Mouse (Mus musculus): ENCODE measurements at regions not wholly inside any gene's neighbourhood (a gene's known extent, or its start where the extent isn't known, plus 50 kb on each side); places are given as distances from the start of the nearest gene placed in this dataset.

- no peak overlapping the region for H3K4me2 ChIP-seq (ENCODE audit: low read depth)
- H3K9ac ChIP-seq: no peak overlapping the region
- ATAC-seq: no peak
- no peak for DNase-seq
- H3K4me1 ChIP-seq (ENCODE audit: insufficient read depth): 0 out of 2 replicates have a peak, but pooled peaks cover 4% of the 10 kb centered on the region
- H3K27ac ChIP-seq (ENCODE audit: low read depth, low read length): no peak overlapping the region
- H3K9me3 ChIP-seq (ENCODE audit: low read length): no peaks in the 10 kb centered on the region
- no peak overlapping the region for H3K4me3 ChIP-seq (ENCODE audit: low read depth, low read length)
- TF ChIP-seq CTCF (IDR thresholded peaks at IDR 0.05; ENCODE audit: low read depth): no peak
- WGBS: 92% methylated on average over 7 of the region's 7 CpGs
- no peaks in the 10 kb centered on the region for H3K27me3 ChIP-seq (ENCODE audit: insufficient read depth, low read length)
- no peaks in the 10 kb centered on the region for H3K36me3 ChIP-seq (ENCODE audit: insufficient read depth)
These were observed 222.5 kb downstream of the Zfp36l1 start for GRCm38 (mm10) chr12:79890291-79890690.

GRCm38 (mm10) chr12:79888812-79889211, 224.0 kb downstream of the Zfp36l1 start:
- no peaks in the 10 kb centered on the region for H3K4me1 ChIP-seq (ENCODE audit: insufficient read depth)
- H3K27me3 ChIP-seq (ENCODE audit: insufficient read depth, low read length): no peaks in the 10 kb centered on the region
- no peak overlapping the region for H3K4me2 ChIP-seq (ENCODE audit: low read depth)
- no peak for TF ChIP-seq CTCF (IDR thresholded peaks at IDR 0.05; ENCODE audit: low read depth)
- H3K27ac ChIP-seq (ENCODE audit: low read depth, low read length): no peak overlapping the region
- no peak overlapping the region for H3K4me3 ChIP-seq (ENCODE audit: low read depth, low read length)
- H3K36me3 ChIP-seq (ENCODE audit: insufficient read depth): no peaks in the 10 kb centered on the region
- ATAC-seq (no peak), DNase-seq (no peak)
- WGBS: 90% methylated on average over 4 of the region's 4 CpGs
- H3K9me3 ChIP-seq (ENCODE audit: low read length): no peaks in the 10 kb centered on the region
- no peak overlapping the region for H3K9ac ChIP-seq

GRCm38 (mm10) chr12:79888086-79888485, 224.7 kb downstream of the Zfp36l1 start:
- Histone ChIP-seq H3K4me2 (ENCODE audit: low read depth) (no peak overlapping the region), H3K4me1 (ENCODE audit: insufficient read depth) (no peaks in the 10 kb centered on the region), H3K27ac (ENCODE audit: low read depth, low read length) (no peak overlapping the region), H3K4me3 (ENCODE audit: low read depth, low read length) (no peak overlapping the region), H3K9ac (no peak overlapping the region), H3K36me3 (ENCODE audit: insufficient read depth) (no peaks in the 10 kb centered on the region), H3K27me3 (ENCODE audit: insufficient read depth, low read length) (no peaks in the 10 kb centered on the region), H3K9me3 (ENCODE audit: low read length) (no peaks in the 10 kb centered on the region)
- TF ChIP-seq CTCF (IDR thresholded peaks at IDR 0.05; ENCODE audit: low read depth): no peak
- ATAC-seq: no peak
- DNase-seq: no peak
- 63% methylated on average over 4 of the region's 4 CpGs for WGBS

GRCm38 (mm10) chr12:79887225-79887886, 225.5 kb downstream of the Zfp36l1 start:
- peak; percentile 64 for DNase-seq
- no peak overlapping the region for H3K4me3 ChIP-seq (ENCODE audit: low read depth, low read length)
- H3K9ac ChIP-seq: no peak overlapping the region
- H3K27me3 ChIP-seq (ENCODE audit: insufficient read depth, low read length): no peaks in the 10 kb centered on the region
- H3K27ac ChIP-seq (ENCODE audit: low read depth, low read length): no peak overlapping the region
- peak; percentile 66 for ATAC-seq
- no peaks in the 10 kb centered on the region for H3K4me1 ChIP-seq (ENCODE audit: insufficient read depth)
- 37% methylated on average over 12 of the region's 12 CpGs for WGBS
- no peaks in the 10 kb centered on the region for H3K36me3 ChIP-seq (ENCODE audit: insufficient read depth)
- H3K9me3 ChIP-seq (ENCODE audit: low read length): no peaks in the 10 kb centered on the region
- TF ChIP-seq CTCF (IDR thresholded peaks at IDR 0.05; ENCODE audit: low read depth): no peak
- no peak overlapping the region for H3K4me2 ChIP-seq (ENCODE audit: low read depth)

- H3K4me2 ChIP-seq (ENCODE audit: low read depth): no peak overlapping the region
- no peak overlapping the region for H3K4me3 ChIP-seq (ENCODE audit: low read depth, low read length)
- no peak for ATAC-seq
- no peaks in the 10 kb centered on the region for H3K36me3 ChIP-seq (ENCODE audit: insufficient read depth)
- H3K9me3 ChIP-seq (ENCODE audit: low read length): no peaks in the 10 kb centered on the region
- no peak overlapping the region for H3K27ac ChIP-seq (ENCODE audit: low read depth, low read length)
- no peak overlapping the region for H3K9ac ChIP-seq
- H3K4me1 ChIP-seq (ENCODE audit: insufficient read depth): no peaks in the 10 kb centered on the region
- WGBS: 51% methylated on average over 3 of the region's 3 CpGs
- DNase-seq: no peak
- no peaks in the 10 kb centered on the region for H3K27me3 ChIP-seq (ENCODE audit: insufficient read depth, low read length)
- no peak for TF ChIP-seq CTCF (IDR thresholded peaks at IDR 0.05; ENCODE audit: low read depth)
These were observed 226.3 kb downstream of the Zfp36l1 start for GRCm38 (mm10) chr12:79886494-79886893.

GRCm38 (mm10) chr12:79885286-79885685, 227.5 kb downstream of the Zfp36l1 start:
- Histone ChIP-seq H3K9me3 (ENCODE audit: low read length) (no peaks in the 10 kb centered on the region), H3K27me3 (ENCODE audit: insufficient read depth, low read length) (no peaks in the 10 kb centered on the region), H3K4me2 (ENCODE audit: low read depth) (no peak overlapping the region), H3K9ac (no peak overlapping the region), H3K36me3 (ENCODE audit: insufficient read depth) (no peaks in the 10 kb centered on the region), H3K4me1 (ENCODE audit: insufficient read depth) (no peaks in the 10 kb centered on the region), H3K27ac (ENCODE audit: low read depth, low read length) (no peak overlapping the region), H3K4me3 (ENCODE audit: low read depth, low read length) (no peak overlapping the region)
- TF ChIP-seq CTCF (IDR thresholded peaks at IDR 0.05; ENCODE audit: low read depth): no peak
- DNase-seq (no peak), ATAC-seq (no peak)
- 83% methylated on average over 2 of the region's 2 CpGs for WGBS

GRCm38 (mm10) chr12:79883651-79884050, 229.2 kb downstream of the Zfp36l1 start:
- Histone ChIP-seq H3K27me3 (ENCODE audit: insufficient read depth, low read length) (no peaks in the 10 kb centered on the region), H3K4me2 (ENCODE audit: low read depth) (no peak overlapping the region), H3K4me3 (ENCODE audit: low read depth, low read length) (no peak overlapping the region), H3K27ac (ENCODE audit: low read depth, low read length) (no peak overlapping the region), H3K36me3 (ENCODE audit: insufficient read depth) (no peaks in the 10 kb centered on the region), H3K9ac (no peak overlapping the region), H3K9me3 (ENCODE audit: low read length) (no peaks in the 10 kb centered on the region), H3K4me1 (ENCODE audit: insufficient read depth) (no peaks in the 10 kb centered on the region)
- TF ChIP-seq CTCF (IDR thresholded peaks at IDR 0.05; ENCODE audit: low read depth): no peak
- no peak for DNase-seq
- ATAC-seq: no peak
- WGBS: 95% methylated on average over 4 of the region's 4 CpGs
